Mouse (Mus musculus) bone marrow, adult 2 months (tissue): ENCODE data around the gene Krt76.

Experiments used
- CTCF ChIP-seq: fragments of 200-500 bp; IDR thresholded peaks from 2 replicates; pipeline ENCODE4 v1.5.1; 2011; ENCODE audit warnings: low read length, control low read depth; ENCODE audit not compliant: control insufficient read depth, insufficient read depth
- POLR2A ChIP-seq: fragments of 200-500 bp; IDR thresholded peaks from 2 replicates; pipeline ENCODE4 v1.6.1; 2011; ENCODE audit warnings: low read depth, mild to moderate bottlenecking, control low read depth, low read length, borderline replicate concordance; ENCODE audit not compliant: control insufficient read depth

- TF ChIP-seq POLR2A (no peak), CTCF (no peak)
These were observed 34.8 kb upstream of the Krt76 start for GRCm38 (mm10) chr15:101927340-101928080.
